In the genomic region with DNA sequence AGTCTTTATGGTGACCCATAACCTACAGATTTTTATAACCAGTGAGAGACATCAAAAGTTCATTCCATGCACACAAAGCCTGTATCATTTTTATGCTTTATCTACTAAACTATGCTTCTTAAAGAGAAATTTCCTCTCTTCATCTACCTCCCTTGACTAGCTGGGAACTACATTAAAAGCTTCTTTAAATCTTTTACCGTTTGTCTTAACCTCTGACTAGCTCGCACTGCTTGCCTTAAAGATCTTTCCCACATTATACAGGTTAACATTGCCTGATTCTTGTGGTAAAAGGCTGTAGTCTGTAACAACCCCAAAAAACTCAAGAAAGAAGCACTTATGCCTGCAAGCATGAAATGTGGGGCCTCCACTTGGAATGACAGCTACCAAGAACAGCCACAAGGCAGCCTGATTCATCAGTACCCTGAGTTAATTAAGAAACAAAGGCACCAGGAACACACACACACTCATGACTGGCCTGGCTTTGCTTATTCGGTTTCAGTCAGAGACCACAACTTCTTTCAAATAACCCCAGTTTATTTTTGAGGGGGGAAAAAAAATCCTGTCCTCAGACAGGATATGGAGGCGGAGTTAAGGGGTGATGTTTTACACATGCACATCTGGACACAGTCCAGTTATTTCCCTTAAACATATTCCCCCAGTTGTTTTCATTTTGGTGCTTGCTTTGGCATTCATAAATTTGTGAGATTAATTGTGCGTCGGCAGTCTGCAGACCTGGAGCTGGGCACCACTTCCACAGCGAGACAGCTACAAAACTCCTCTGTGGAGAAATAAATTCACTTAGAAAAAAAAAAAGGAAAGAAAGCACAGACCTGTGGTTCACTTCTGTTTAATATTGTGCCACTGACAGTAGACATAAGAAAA, we compare ENCODE assay signal across 10 mouse cellular contexts.
DNase-seq lines count a peak whose midpoint lies in the region; ATAC-seq and TF ChIP-seq lines count a peak whose summit lies in the region.
"Had no signal": no experiment of that assay in that cellular context is flagged by ENCODE, and none has a peak within 500 bp of the region (broad histone marks: within the 10 kb centered on the region; RNA-seq: fewer than 3 reads in every experiment).

No protein-coding gene starts in this region.

- H3K27ac ChIP-seq in kidney, embryonic 15.5 days: peak overlapping the region; percentile 95
- H3K27ac ChIP-seq in liver, postnatal 0 days (ENCODE audit: low read depth): 0 out of 2 replicates have a peak overlapping the region, but pooled peaks have one; percentile 12
- H3K27ac ChIP-seq: midbrain, embryonic 12.5 days had no signal

- peaks cover 43% of the 10 kb centered on the region for H3K4me1 ChIP-seq in kidney, embryonic 15.5 days
- H3K4me1 ChIP-seq in liver, postnatal 0 days (ENCODE audit: insufficient read depth): no peaks in the 10 kb centered on the region

- peak overlapping the region; percentile 17; the same call in 1 of the 2 replicates for H3K4me2 ChIP-seq in kidney, embryonic 15.5 days
- H3K4me2 ChIP-seq in liver, postnatal 0 days (ENCODE audit: low read depth, low read length): no peak overlapping the region
- H3K4me2 ChIP-seq: midbrain, embryonic 12.5 days had no signal

- intact Hi-C loops in left cerebral cortex, postnatal 25 days (cut with DNase I): no loop called here

- no peak overlapping the region for H3K4me3 ChIP-seq in kidney, embryonic 15.5 days (replicated peaks)
- no peak overlapping the region for H3K4me3 ChIP-seq in liver, postnatal 0 days (ENCODE audit: low read depth, low read length)
- H3K4me3 ChIP-seq: midbrain, embryonic 12.5 days had no signal

- DNase-seq in kidney, adult 11 months: no peak
- no peak for DNase-seq in liver, postnatal 0 days
- no peak for DNase-seq in frontal cortex, postnatal 25 days (ENCODE audit: low spot score in 2 of 2)
- DNase-seq in cerebellum, postnatal 4 days (ENCODE audit: low spot score in 2 of 2): no peak
- no peak for DNase-seq in left cerebral cortex, postnatal 25 days (ENCODE audit: low spot score in 2 of 2)

- H3K27me3 ChIP-seq in kidney, embryonic 15.5 days: no peaks in the 10 kb centered on the region
- H3K27me3 ChIP-seq in liver, postnatal 0 days (ENCODE audit: insufficient read depth, low read length): no peaks in the 10 kb centered on the region
- H3K27me3 ChIP-seq: midbrain, embryonic 12.5 days; Patski had no signal

- no peaks in the 10 kb centered on the region for H3K36me3 ChIP-seq in kidney, embryonic 15.5 days
- H3K36me3 ChIP-seq in liver, postnatal 0 days (replicated peaks; ENCODE audit: insufficient read depth, low read length): no peaks in the 10 kb centered on the region
- H3K36me3 ChIP-seq: midbrain, embryonic 12.5 days had no signal

- TF ChIP-seq CTCF in liver, postnatal 0 days (IDR thresholded peaks at IDR 0.05; ENCODE audit: low read depth): no peak

- H3K9me3 ChIP-seq in kidney, embryonic 15.5 days (replicated peaks): no peaks in the 10 kb centered on the region
- no peaks in the 10 kb centered on the region for H3K9me3 ChIP-seq in liver, postnatal 0 days (ENCODE audit: low read length)
- H3K9me3 ChIP-seq: midbrain, embryonic 12.5 days had no signal

- no peak overlapping the region for H3K9ac ChIP-seq in kidney, embryonic 15.5 days
- no peak overlapping the region for H3K9ac ChIP-seq in liver, postnatal 0 days (replicated peaks)
- H3K9ac ChIP-seq: midbrain, embryonic 12.5 days had no signal

- WGBS in kidney, embryonic 15.5 days: 22% methylated on average over 7 of the region's 7 CpGs
- 53% methylated on average over 7 of the region's 7 CpGs for WGBS in liver, postnatal 0 days (ENCODE audit: insufficient replicate concordance)

- ATAC-seq in kidney, embryonic 15.5 days (replicated peaks; ENCODE audit: low FRiP score): peak; percentile 79
- ATAC-seq in common myeloid progenitor, adult 5-6 weeks (replicated peaks; ENCODE audit: low read depth, poor library complexity, severe bottlenecking): peak; percentile 82
- ATAC-seq in hematopoietic stem cell, adult 5-6 weeks (replicated peaks in 1 of 2; ENCODE audit: insufficient read depth in 1 of 2, low FRiP score in 2 of 2, low TSS enrichment in 1 of 2, low read depth in 1 of 2, poor library complexity in 2 of 2, severe bottlenecking in 2 of 2): peak; percentile 63 to 66
- ATAC-seq in liver, postnatal 0 days: no peak
- ATAC-seq: Patski had no signal

- TF ChIP-seq EP300 in liver, postnatal 0 days (IDR thresholded peaks at IDR 0.05; ENCODE audit: low read depth): no peak
